Mouse (Mus musculus) erythroblast, adult 5-6 weeks (primary cell): Measurements from ENCODE around the gene Hes6. TPM values are rescaled to one million over a fixed set of nuclear protein-coding genes. Genes with fewer than 3 reads are reported as not detected.

ENCODE experiments used
- ATAC-seq: replicated peaks from 2 replicates; pipeline ENCODE4 v1.8.0; 2016; ENCODE audit warnings: moderate number of reproducible peaks, mild to moderate bottlenecking, moderate TSS enrichment, inconsistent platforms; ENCODE audit not compliant: poor library complexity, low FRiP score, severe bottlenecking
- total RNA-seq, 2 experiments: library from RNA; stranded (forward) in 1 of 2; stranded (reverse) in 1 of 2; fragments of 150-400 nt in 1 of 2; fragments of 200-764, 138-1000 nt in 1 of 2; gene quantifications; 2 replicates each; pipeline versions ENCODE4 v1.2.3 to v1.2.4; 2015 to 2017; ENCODE audit warnings: low replicate concordance in 2 of 2

Gene Hes6
- total RNA-seq, 2 experiments from 2014 or later: 4.2 to 4.8 TPM

DNA sequence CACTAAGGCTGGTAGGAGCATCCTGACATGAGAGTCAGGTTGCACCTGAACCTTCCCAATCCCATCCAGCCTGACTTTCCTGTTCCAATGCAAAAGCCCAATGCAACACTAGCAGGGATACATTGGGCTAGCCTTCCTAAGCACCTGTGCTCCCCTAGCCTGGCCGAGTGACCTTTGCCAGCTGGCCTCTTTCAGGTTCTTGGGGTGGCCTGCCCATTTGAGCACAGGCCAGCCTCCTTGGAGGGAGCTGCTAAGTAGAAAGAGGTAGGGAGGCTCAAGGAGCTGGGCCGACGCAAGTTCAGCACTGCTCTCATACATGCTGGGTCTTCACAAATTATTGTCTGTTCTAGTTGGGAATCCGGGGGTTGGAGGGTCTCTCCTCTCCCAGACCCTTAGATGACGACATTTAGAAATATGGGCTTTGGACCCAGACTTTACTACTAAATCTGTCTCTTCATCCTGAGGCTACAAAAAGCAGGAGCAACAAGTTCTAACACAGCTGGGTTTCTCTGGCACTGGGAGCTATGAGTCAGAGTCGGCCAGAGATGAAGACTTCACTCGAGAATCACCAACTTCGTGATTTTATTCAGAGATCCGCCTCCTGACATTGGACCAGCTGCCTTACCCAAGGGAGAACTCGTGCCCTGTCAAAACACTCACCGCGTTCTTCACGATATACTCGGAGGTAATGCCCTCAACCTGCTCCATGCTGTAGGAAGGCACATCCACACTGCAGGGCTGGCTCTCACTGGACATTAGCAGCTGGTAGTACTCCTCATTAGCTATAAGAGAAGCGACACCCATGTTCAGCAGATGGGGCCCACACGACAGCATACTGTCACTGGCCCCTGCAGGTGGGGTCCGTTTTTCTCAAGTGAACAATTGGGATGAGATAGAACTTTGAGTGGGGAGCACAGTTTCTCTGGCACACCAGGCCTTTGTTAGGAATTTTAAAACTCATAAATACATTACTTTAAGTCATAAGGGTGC is 31.3 kb upstream of the Hes6 start:
- ATAC-seq: no peak

DNA sequence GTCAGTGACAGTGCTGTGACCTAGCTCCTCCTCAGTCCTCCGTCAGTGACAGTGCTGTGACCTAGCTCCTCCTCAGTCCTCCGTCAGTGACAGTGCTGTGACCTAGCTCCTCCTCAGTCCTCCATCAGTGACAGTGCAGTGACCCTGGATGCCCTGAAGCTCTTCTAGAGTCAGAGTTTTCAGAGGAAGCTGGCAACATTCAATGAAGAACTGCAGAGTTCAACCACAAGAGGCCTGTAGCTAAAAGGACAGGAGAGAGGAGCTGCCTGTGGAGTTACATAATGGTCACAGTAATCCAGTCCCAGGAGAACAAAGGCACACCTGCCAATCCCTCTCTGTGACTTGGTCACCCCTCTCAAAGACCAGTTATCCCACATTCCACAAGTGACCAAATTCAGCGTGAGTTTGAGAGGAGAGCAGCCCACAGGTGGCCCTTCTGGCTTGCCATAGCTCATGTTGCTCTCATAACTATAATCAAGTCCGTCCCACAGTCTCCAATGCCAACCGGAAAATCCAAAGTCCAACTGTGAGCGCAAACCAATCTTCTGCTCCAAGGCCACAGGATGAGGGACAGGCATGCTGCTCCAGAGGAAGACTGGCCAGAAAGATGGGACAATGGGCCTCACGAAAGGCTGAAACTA is 28.6 kb upstream of the Hes6 start:
- no peak for ATAC-seq

- no peak for ATAC-seq
Observed at GRCm38 (mm10) chr1:91441855-91442254, 28.0 kb upstream of the Hes6 start.

GRCm38 (mm10) chr1:91439776-91440175 is 25.9 kb upstream of the Hes6 start:
- no peak for ATAC-seq

GRCm38 (mm10) chr1:91437573-91437972 is 23.7 kb upstream of the Hes6 start:
- ATAC-seq: no peak

- ATAC-seq: no peak
Observed at GRCm38 (mm10) chr1:91437083-91437400, 23.2 kb upstream of the Hes6 start.

DNA sequence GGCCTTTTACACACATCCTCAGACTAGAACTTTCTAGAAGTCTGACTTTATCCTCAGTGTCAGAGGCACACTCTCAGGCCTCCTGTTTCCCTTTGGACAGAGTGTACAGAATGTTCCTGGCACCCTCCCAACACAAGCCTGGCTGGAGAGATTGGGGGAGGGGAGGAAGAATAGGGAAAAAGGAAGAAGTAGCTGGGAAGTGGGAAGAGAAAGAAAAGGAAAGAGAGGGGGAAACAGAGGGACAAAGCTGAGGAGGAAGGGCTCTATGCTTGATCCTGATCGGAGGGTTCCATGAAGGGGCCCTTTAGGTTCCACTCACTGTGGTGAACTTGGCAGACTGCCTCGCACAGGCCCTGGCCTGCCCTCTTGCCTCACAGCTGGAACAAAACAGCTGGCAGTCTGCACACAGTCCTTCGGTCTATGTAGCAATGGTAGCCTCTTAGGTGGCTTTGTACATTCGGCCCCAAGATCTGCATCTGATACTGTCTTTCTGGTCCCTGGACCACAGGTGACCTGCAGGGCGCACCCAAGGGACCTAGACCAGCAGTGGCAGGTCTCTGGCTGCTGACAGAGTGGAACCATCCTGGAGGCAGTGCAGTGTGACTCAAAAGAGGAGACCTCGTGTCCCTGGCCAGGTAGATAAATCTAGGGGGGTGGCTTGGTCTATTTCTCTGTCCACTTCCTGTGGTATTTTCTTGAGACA is 22.7 kb upstream of the Hes6 start:
- ATAC-seq: no peak

- ATAC-seq: no peak
Observed at GRCm38 (mm10) chr1:91435606-91436130, 21.8 kb upstream of the Hes6 start.

GRCm38 (mm10) chr1:91434905-91435304 is 21.1 kb upstream of the Hes6 start:
- no peak for ATAC-seq

DNA sequence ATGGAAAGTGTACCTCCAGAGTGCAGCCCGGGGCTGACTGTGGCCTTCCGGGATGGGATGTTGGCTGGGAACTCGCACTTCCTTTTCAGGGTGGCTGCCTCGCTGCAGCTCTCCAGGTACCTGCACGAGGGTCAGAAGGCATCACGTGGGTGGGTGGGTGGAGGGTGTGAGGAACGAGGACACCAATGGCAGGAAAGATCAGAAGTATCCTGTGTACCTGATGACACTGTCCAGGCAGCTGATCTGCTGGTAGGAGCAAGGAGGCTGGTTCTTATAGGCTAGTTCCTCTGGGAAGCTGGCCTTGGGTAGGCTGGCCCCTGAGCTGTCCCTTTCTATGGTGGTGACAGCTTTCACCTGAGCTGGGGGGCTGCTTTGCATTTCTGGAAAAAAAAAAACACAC is 16.9 kb upstream of the Hes6 start:
- ATAC-seq: no peak

DNA sequence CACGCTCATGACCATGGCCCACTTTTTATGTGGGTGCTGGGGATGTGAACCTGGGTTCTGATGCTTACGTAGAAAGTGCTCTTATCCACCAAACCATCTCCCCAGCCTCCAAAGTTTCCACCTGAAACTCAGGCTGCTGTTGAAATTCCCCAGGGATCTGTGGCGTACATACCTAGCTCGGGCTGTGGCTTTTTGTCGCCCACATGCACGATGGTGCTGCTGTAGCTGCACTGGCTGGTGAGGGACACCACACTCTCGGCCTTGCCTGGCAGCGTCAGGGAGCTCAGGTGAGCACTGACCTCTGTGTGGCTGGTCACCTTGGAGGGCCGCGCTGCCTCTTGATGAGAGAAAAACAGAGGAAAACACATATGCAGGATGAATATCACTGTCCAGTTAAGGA is 15.4 kb upstream of the Hes6 start:
- no peak for ATAC-seq

DNA sequence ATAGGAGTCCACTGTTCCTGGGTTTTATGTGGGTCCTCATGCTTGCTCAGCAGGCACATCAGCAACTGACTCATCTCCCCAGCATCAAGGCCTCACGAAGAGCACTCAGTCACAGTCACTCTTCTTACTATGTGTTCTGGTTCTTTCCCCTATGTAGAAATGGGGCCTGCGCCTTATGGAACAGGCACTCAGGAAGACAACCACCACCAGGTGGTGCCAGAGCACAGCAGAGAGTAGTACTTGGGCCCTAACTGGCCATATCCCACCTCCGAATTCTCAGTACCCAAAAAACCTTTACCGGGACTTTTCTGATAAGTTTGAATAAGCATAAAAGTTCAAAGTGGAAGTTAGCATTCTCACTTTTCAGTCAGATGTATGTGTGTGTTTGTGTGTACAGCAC is 14.8 kb upstream of the Hes6 start:
- peak; percentile 66 for ATAC-seq

GRCm38 (mm10) chr1:91426397-91426796 is 12.6 kb upstream of the Hes6 start:
- no peak for ATAC-seq

DNA sequence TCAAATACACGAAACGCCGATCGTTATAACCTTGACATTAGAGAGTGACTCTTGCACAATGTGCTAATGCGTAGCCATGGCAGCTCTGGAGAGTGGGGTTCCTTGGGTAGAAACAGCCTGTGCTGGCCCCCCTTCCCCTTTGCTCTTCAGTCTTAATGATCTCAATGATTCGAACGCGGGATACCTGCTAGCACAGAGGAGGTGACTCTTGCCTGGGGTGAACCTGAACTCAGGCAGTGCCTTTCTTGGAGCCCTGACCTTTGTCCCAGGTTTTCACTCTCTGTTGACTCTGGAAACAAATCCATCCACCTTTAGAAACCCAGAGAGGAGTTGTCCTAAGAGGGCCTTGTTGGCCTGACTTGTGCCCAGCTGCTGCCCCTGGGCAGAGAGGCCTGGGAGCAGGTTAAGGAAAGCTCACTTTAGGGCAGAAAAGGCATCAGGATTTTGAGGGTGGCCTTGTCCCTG is 6.8 kb upstream of the Hes6 start:
- ATAC-seq: no peak

DNA sequence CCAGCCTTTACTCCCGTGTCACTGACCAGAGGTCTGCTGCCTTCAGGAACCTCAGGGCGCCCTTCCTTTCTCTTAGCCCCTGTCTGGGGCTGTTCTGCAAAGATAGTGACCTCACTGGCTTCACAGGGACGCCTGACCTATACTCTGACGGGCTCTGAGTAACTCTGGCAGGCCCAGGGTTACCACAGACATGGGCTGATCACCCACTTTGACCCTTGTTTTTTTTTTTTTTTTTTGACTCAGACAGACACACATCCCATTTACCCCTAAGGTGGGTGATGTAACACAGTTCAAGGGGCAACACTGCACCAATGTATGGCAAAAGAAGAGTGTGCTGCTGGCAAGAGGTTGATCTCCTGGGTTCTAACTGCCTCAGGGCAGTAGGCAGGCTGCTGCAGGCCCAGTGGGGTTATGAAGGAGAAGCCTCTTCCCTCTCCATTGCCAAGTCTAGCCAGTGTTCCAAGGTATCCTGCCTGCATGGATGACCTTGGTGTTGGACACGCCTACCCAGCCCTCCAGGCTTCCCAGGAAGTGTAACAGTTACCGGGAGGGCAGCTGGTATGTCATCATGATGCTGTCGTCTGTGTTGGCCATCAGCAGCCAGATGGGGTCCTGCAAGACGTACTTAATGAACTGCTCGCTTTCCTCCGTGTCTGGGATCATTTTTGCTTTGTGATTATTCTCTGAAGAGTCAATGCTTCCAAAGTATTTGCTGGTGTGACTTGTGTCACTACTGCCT is 6.2 kb upstream of the Hes6 start:
- ATAC-seq: no peak

- no peak for ATAC-seq
Observed at GRCm38 (mm10) chr1:91417991-91418390, 4.2 kb upstream of the Hes6 start.

DNA sequence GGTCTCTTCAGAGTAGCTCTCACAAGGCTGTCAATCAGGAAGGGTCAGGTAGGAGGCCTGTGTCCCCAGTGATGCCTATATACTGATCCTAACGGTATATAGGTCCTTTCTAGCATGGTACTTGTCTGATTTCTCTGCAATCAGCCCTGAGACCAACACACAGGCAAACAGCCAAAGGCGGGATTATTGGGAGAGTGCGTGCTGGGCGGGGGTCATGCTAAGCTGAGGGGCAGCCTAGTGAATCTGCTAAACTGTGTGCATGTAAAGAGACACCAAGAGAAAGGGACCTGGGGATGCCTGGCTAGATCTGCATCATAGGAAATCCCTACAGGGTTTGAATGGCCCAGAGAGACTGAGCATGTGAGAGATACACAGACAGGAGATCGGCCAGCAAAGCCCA is 1.5 kb upstream of the Hes6 start:
- ATAC-seq: no peak

GRCm38 (mm10) chr1:91414903-91415302 is 1.1 kb upstream of the Hes6 start:
- no peak for ATAC-seq

GRCm38 (mm10) chr1:91413536-91413897 is 321 bp downstream of the Hes6 start:
- no peak for ATAC-seq

- ATAC-seq: peak; percentile 93
Observed at GRCm38 (mm10) chr1:91413030-91413506, 770 bp downstream of the Hes6 start.
